Comparison of ENCODE assay signal across 8 mouse cellular contexts in genomic region chr10:79670071-79670888, GRCm38 (mm10). TPM values are rescaled to one million over a fixed set of nuclear protein-coding genes. Genes with fewer than 3 reads are reported as not detected.
DNase-seq lines count a peak whose midpoint lies in the region; ATAC-seq and TF ChIP-seq lines count a peak whose summit lies in the region.

No protein-coding gene starts in this region.

- H3K4me3 ChIP-seq in heart, embryonic 13.5 days, result peak overlapping the region; percentile 98
- peak overlapping the region; percentile 95 for H3K4me3 ChIP-seq in G1E (ENCODE audit: low read depth, low read length)
- H3K4me3 ChIP-seq in forebrain, embryonic 16.5 days (replicated peaks; ENCODE audit: low read length), result peak overlapping the region; percentile 85

- H3K36me3 ChIP-seq in heart, embryonic 13.5 days, result peaks cover 24% of the 10 kb centered on the region
- peaks cover 38% of the 10 kb centered on the region for H3K36me3 ChIP-seq in G1E (replicated peaks)
- no peaks in the 10 kb centered on the region for H3K36me3 ChIP-seq in forebrain, embryonic 16.5 days (ENCODE audit: control insufficient read depth, insufficient read depth)

- DNase-seq in heart, postnatal 25 days (ENCODE audit: low spot score), result no peak
- DNase-seq in G1E (ENCODE audit: low spot score), result no peak
- DNase-seq in gastrocnemius, postnatal 14 days, result no peak
- DNase-seq in gastrocnemius, postnatal 4 days (ENCODE audit: low spot score in 2 of 2), result no peak
- no peak for DNase-seq in left cerebral cortex, postnatal 4 days

- H3K4me1 ChIP-seq in heart, embryonic 13.5 days, result peaks cover 13% of the 10 kb centered on the region
- H3K4me1 ChIP-seq in G1E (ENCODE audit: insufficient read depth, low read depth, low read length), result peaks cover 35% of the 10 kb centered on the region
- peaks cover 19% of the 10 kb centered on the region for H3K4me1 ChIP-seq in forebrain, embryonic 16.5 days (replicated peaks; ENCODE audit: control insufficient read depth, insufficient read depth, low read length)

- H3K4me2 ChIP-seq in heart, embryonic 13.5 days, result peak overlapping the region; percentile 93
- H3K4me2 ChIP-seq in forebrain, embryonic 16.5 days (ENCODE audit: low read length), result peak overlapping the region; percentile 85

- H3K27me3 ChIP-seq in heart, embryonic 13.5 days (replicated peaks), result peaks cover 3% of the 10 kb centered on the region; the same call in 1 of the 2 replicates
- H3K27me3 ChIP-seq in G1E (ENCODE audit: insufficient read depth, low read length), result peaks cover 9% of the 10 kb centered on the region
- H3K27me3 ChIP-seq in forebrain, embryonic 16.5 days (replicated peaks; ENCODE audit: control insufficient read depth, insufficient read depth, low read length), result no peaks in the 10 kb centered on the region

- no peaks in the 10 kb centered on the region for H3K9me3 ChIP-seq in heart, embryonic 13.5 days
- H3K9me3 ChIP-seq in G1E (replicated peaks), result no peaks in the 10 kb centered on the region
- no peaks in the 10 kb centered on the region for H3K9me3 ChIP-seq in forebrain, embryonic 16.5 days (ENCODE audit: control insufficient read depth, low read length)

- 35% methylated on average over 15 of the region's 15 CpGs for WGBS in heart, embryonic 13.5 days
- 36% methylated on average over 15 of the region's 15 CpGs for WGBS in forebrain, embryonic 16.5 days

- TF ChIP-seq CTCF in G1E (IDR thresholded peaks at IDR 0.05; ENCODE audit: low read depth, low read length), result no peak

- peak overlapping the region; percentile 95 for H3K27ac ChIP-seq in heart, embryonic 13.5 days (replicated peaks)
- H3K27ac ChIP-seq in forebrain, embryonic 16.5 days (ENCODE audit: low read length), result peak overlapping the region; percentile 96; the same call in 1 of the 2 replicates

- intact Hi-C loops in heart, postnatal 25 days (cut with DNase I), result no loop called here
- intact Hi-C loops in gastrocnemius, postnatal 14 days (cut with DNase I; ENCODE audit: low total_unique reads), result no loop called here
- intact Hi-C loops in left cerebral cortex, postnatal 4 days (cut with DNase I), result no loop called here

- ATAC-seq in heart, embryonic 13.5 days (ENCODE audit: extremely low read depth, insufficient number of reproducible peaks, low FRiP score, low TSS enrichment), result no peak
- ATAC-seq in G1E (ENCODE audit: extremely low read depth, insufficient number of reproducible peaks, low FRiP score, poor library complexity, severe bottlenecking), result no peak
- peak; percentile 14 for ATAC-seq in forebrain, embryonic 16.5 days
- ATAC-seq in megakaryocyte, adult 5-6 weeks (ENCODE audit: poor library complexity, severe bottlenecking), result peak; percentile 14; the same call in 1 of the 2 replicates

- peak overlapping the region; percentile 92 for H3K9ac ChIP-seq in heart, embryonic 13.5 days
- H3K9ac ChIP-seq in forebrain, embryonic 16.5 days (replicated peaks; ENCODE audit: low read depth, low read length), result peak overlapping the region; percentile 89

RNA-seq across cellular contexts. Expression of gene Tpgs1, which starts 1.1 kb away (rescaled TPM):
- polyA plus RNA-seq in heart, embryonic 13.5 days (2015; fragmentation: Nextera tagmentation; extraction: Ambion mirVana), result 41.4 and 43.1 TPM in 2 replicates
- 10 to 100 TPM; 18.3 to 19.4 TPM for total RNA-seq in heart, postnatal 25 days (2021)
- 13.9 and 20.2 TPM in 2 replicates for total RNA-seq in G1E (2014; fragmentation: Nextera tagmentation)
- total RNA-seq in G1E (2017), result 11.6 and 15.5 TPM in 2 replicates
- polyA plus RNA-seq in G1E (2012), result 78.0 and 91.9 TPM in 2 replicates
- 75.9 and 76.6 TPM in 2 replicates for polyA plus RNA-seq in forebrain, embryonic 16.5 days (2015; fragmentation: Nextera tagmentation; extraction: Ambion mirVana)
- 17.5 and 21.0 TPM in 2 replicates for total RNA-seq in megakaryocyte, adult 5-6 weeks (2015)
- total RNA-seq in megakaryocyte, adult 5-6 weeks (2017), result 8.8 and 21.1 TPM in 2 replicates
- 10 to 100 TPM; 22.6 to 24.0 TPM for total RNA-seq in gastrocnemius, postnatal 14 days (2021)
- total RNA-seq in gastrocnemius, postnatal 4 days (2021), result 10 to 100 TPM; 21.2 to 21.6 TPM
- 10 to 100 TPM; 57.0 to 59.9 TPM for total RNA-seq in left cerebral cortex, postnatal 4 days (2021)

RNA-seq across cellular contexts. Expression of gene Madcam1, which starts 5.9 kb away (rescaled TPM):
- 0.82 and 1.2 TPM in 2 replicates for polyA plus RNA-seq in heart, embryonic 13.5 days (2015; fragmentation: Nextera tagmentation; extraction: Ambion mirVana)
- total RNA-seq in heart, postnatal 25 days (2021), result not detected
- not detected in 2 replicates for total RNA-seq in G1E (2014; fragmentation: Nextera tagmentation)
- not detected in 2 replicates for total RNA-seq in G1E (2017)
- not detected in 2 replicates for polyA plus RNA-seq in G1E (2012)
- 0.57 and 1.0 TPM in 2 replicates for polyA plus RNA-seq in forebrain, embryonic 16.5 days (2015; fragmentation: Nextera tagmentation; extraction: Ambion mirVana)
- not detected in 2 replicates for total RNA-seq in megakaryocyte, adult 5-6 weeks (2015)
- total RNA-seq in megakaryocyte, adult 5-6 weeks (2017), result not detected in 2 replicates
- total RNA-seq in gastrocnemius, postnatal 14 days (2021), result not detected
- under 1 TPM in 1 of 2 experiments, not detected in 1; 0.39 TPM for total RNA-seq in gastrocnemius, postnatal 4 days (2021)
- under 1 TPM; 0.72 to 0.84 TPM for total RNA-seq in left cerebral cortex, postnatal 4 days (2021)

RNA-seq across cellular contexts. Expression of gene Cdc34, which starts 11.7 kb away (rescaled TPM):
- polyA plus RNA-seq in heart, embryonic 13.5 days (2015; fragmentation: Nextera tagmentation; extraction: Ambion mirVana), result 122 and 136 TPM in 2 replicates
- total RNA-seq in heart, postnatal 25 days (2021), result 100 to 1,000 TPM; 183 to 190 TPM
- 81.7 and 86.7 TPM in 2 replicates for total RNA-seq in G1E (2014; fragmentation: Nextera tagmentation)
- total RNA-seq in G1E (2017), result 132 and 136 TPM in 2 replicates
- 492 and 603 TPM in 2 replicates for polyA plus RNA-seq in G1E (2012)
- 61.1 and 71.1 TPM in 2 replicates for polyA plus RNA-seq in forebrain, embryonic 16.5 days (2015; fragmentation: Nextera tagmentation; extraction: Ambion mirVana)
- total RNA-seq in megakaryocyte, adult 5-6 weeks (2015), result 52.6 and 53.3 TPM in 2 replicates
- total RNA-seq in megakaryocyte, adult 5-6 weeks (2017), result 70.2 and 100 TPM in 2 replicates
- 100 to 1,000 TPM; 314 to 321 TPM for total RNA-seq in gastrocnemius, postnatal 14 days (2021)
- 100 to 1,000 TPM; 307 to 315 TPM for total RNA-seq in gastrocnemius, postnatal 4 days (2021)
- total RNA-seq in left cerebral cortex, postnatal 4 days (2021), result 10 to 100 TPM; 59.6 to 61.5 TPM

RNA-seq across cellular contexts. Expression of gene Gzmm, which starts 18.5 kb away (rescaled TPM):
- polyA plus RNA-seq in heart, embryonic 13.5 days (2015; fragmentation: Nextera tagmentation; extraction: Ambion mirVana), result 0.67 and 1.0 TPM in 2 replicates
- total RNA-seq in heart, postnatal 25 days (2021), result 1 to 10 TPM; 6.0 to 7.2 TPM
- not detected in 2 replicates for total RNA-seq in G1E (2014; fragmentation: Nextera tagmentation)
- total RNA-seq in G1E (2017), result 0.33 and 0.46 TPM in 2 replicates
- 0.19 and 0.28 TPM in 2 replicates for polyA plus RNA-seq in G1E (2012)
- 1.7 and 1.8 TPM in 2 replicates for polyA plus RNA-seq in forebrain, embryonic 16.5 days (2015; fragmentation: Nextera tagmentation; extraction: Ambion mirVana)
- 2.0 and 2.4 TPM in 2 replicates for total RNA-seq in megakaryocyte, adult 5-6 weeks (2015)
- total RNA-seq in megakaryocyte, adult 5-6 weeks (2017), result 0.20 and 0.92 TPM in 2 replicates
- total RNA-seq in gastrocnemius, postnatal 14 days (2021), result 1 to 10 TPM; 2.3 to 2.9 TPM
- total RNA-seq in gastrocnemius, postnatal 4 days (2021), result 1 to 10 TPM; 2.5 to 3.8 TPM
- total RNA-seq in left cerebral cortex, postnatal 4 days (2021), result 1 to 10 TPM; 2.6 to 3.3 TPM

RNA-seq across cellular contexts. Expression of gene Odf3l2, which starts 24.7 kb away (rescaled TPM):
- not detected in 2 replicates for polyA plus RNA-seq in heart, embryonic 13.5 days (2015; fragmentation: Nextera tagmentation; extraction: Ambion mirVana)
- total RNA-seq in heart, postnatal 25 days (2021), result not detected
- total RNA-seq in G1E (2014; fragmentation: Nextera tagmentation) (not detected in 2 replicates), G1E (2017) (0.11 TPM in 1 of 2 replicates, not detected in the other)
- polyA plus RNA-seq in G1E (2012), result not detected in 2 replicates
- polyA plus RNA-seq in forebrain, embryonic 16.5 days (2015; fragmentation: Nextera tagmentation; extraction: Ambion mirVana), result 0.28 TPM in 1 of 2 replicates, not detected in the other
- not detected in 2 replicates for total RNA-seq in megakaryocyte, adult 5-6 weeks (2015)
- total RNA-seq in megakaryocyte, adult 5-6 weeks (2017), result not detected in 2 replicates
- 10 to 100 TPM in 1 of 2 experiments, 1 to 10 TPM in 1; 1.1 to 12.4 TPM for total RNA-seq in gastrocnemius, postnatal 14 days (2021)
- total RNA-seq in gastrocnemius, postnatal 4 days (2021), result not detected
- under 1 TPM; 0.38 to 0.40 TPM for total RNA-seq in left cerebral cortex, postnatal 4 days (2021)

Comparison
In these comparisons a context has a peak if more than half of its experiments do, and no peak if none do; other contexts are left out.
1. ATAC-seq: peak in forebrain, embryonic 16.5 days (single experiment) and megakaryocyte, adult 5-6 weeks (single experiment); none in heart, embryonic 13.5 days (single experiment) and G1E (single experiment).
2. Peak in every context shown above with its lines, with median percentiles within 50 percentile points of each other: H3K4me3 ChIP-seq.